Mouse (Mus musculus) ES-Bruce4 (cell line): Measurements from ENCODE around the gene Pcnp.

Source experiments
- CTCF ChIP-seq: IDR thresholded peaks from one replicate; pipeline ENCODE4 v1.8.1; 2011; ENCODE audit warnings: low read depth, low read length
- POLR2A ChIP-seq: IDR thresholded peaks from one replicate; pipeline ENCODE4 v1.8.1; 2011; ENCODE audit warnings: low read length; ENCODE audit not compliant: insufficient read depth

DNA sequence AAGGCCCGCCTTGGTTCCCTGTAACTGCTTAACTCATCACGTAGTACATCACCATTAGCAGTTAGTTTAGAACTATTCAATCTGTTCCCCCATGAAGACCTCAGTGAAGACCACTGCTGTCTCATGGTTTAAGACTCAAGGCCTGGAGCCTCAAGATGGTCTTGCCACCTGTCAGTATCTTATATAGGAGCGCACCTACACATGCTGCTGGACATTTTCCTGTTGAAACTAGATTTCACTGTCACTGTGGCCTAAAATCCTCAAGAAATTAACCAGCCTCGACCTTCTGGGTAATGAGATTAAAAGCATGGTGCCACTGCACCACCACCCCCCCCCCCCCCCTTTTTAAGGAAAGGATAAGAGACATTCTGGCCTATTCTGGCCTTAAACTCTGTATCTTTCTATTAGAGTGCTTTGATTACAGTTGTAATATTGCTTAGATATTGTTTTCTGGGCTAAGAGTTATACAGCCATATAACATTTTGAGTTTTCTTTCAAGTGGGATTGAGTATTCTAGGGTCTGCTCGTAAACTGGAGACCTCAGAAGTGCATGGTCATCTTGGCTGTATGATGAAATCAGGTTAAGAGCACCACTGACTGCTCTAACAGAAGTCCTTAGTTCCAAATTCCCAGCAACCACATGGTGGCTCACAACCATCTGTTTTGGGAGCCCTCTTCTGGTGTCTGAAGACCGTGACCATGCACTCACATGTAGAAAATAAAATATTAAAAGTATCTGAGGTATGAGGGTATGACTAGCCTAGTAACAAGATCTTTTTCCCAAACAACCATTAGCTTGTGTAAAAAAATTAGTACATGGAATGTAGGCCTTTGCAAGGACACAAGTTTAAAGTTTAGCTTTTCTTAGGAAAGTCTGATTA, 57.6 kb downstream of the Pcnp start:
- TF ChIP-seq CTCF (no peak), POLR2A (no peak)
